Mouse (Mus musculus) ovary, postnatal 10 days (tissue): ENCODE results near the gene Amz2.
A peak's percentile ranks its signal among the peaks of the same experiment; 100 is the strongest.

Experiments
- DNase-seq: peaks from one replicate; pipeline ENCODE4 v3.0.0; 2022; ENCODE audit warnings: low spot score

Gene Amz2

GRCm38 (mm10) chr11:109421205-109421604 lies 4.5 kb upstream of the Amz2 start:
- no peak for DNase-seq

- DNase-seq, result no peak
Observed at GRCm38 (mm10) chr11:109422263-109422662, 3.5 kb upstream of the Amz2 start.

- no peak for DNase-seq
Observed at GRCm38 (mm10) chr11:109423294-109423693, 2.5 kb upstream of the Amz2 start.

GRCm38 (mm10) chr11:109426272-109426586 lies 483 bp downstream of the Amz2 start:
- DNase-seq, result no peak

DNA sequence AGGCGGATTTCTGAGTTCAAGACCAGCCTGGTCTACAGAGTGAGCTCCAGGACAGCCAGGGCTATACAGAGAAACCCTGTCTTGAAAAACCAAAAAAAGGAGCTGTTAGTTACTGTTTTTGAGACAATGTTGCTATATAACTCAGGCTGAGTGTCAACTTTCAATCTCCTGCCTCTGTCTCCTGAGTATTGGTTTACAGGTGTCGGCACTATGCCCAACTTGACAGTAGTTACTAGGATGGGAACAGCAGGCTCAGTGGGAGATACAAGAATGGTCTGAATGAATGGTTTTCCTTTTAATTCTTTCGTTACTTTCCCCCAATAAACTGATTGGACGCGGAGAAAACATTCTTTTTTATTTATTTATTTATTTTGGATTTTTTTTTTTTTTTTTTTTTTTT lies 1.6 kb downstream of the Amz2 start:
- DNase-seq, result no peak

DNA sequence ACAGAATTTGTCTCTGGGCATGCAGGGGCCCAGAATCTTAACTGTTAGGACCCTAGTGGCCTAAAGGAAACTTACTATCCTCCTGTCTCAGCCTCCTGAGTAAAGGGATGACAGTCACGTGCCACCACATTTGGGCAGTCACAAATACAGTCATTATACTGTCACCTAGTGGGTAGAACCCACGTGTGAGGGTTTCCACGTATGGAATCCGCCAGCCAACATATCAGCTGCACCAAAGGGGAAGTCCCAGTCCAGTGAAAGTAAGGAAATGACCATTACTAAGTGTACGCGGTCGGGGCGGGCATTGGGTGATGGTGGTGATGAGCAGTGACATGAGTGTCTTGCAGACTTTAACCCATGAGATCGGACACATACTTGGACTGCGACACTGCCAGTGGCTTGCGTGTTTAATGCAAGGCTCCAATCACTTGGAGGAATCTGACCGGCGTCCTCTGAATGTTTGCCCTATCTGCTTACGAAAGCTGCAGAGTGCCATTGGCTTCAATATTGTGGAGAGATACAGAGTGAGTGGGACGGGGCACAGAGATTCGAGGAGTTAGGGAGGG lies 8.6 kb downstream of the Amz2 start:
- no peak for DNase-seq

DNA sequence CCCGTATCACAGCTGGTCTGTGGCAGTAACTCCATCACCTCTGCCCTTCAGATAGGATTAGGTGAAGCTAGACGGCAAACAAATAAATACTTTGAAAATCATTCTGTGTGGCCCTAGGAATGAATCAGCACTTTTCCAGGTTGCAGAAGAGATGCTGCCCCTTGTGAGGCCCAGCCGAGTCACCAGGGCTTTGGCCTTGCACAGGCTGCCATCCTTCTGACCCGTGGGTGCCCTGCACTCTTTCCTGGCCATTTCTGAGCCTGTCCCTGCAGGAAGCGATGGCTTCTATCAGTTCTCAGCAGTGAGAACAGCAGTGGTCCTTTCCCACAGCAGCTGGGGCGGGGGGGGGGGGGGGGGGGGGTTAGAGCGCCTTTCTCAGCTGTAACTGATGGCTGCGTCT lies 11.1 kb downstream of the Amz2 start:
- no peak for DNase-seq

GRCm38 (mm10) chr11:109439209-109439608 lies 13.5 kb downstream of the Amz2 start:
- DNase-seq, result no peak

- peak; percentile 35 for DNase-seq
Observed at GRCm38 (mm10) chr11:109439829-109440340, 14.1 kb downstream of the Amz2 start.

DNA sequence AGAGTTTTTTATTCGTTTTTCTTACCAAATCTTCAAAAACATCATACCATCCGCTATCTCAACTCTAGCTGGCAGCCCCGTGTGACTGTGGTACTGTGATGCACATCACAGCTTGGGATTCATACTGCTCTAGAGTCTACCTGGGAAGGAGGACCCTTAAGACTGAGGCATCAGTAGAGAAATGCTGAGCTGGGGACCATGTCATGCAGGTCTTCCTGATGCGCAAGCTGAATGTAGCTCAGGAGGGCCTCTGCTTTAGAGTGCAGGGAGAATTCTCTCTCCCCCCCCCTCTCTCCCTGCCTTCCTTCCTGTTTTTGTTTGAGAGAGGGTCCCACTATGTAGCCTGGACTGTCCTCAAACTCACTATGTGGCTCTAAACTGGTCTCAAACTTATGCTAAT lies 14.9 kb downstream of the Amz2 start:
- DNase-seq, result no peak

- no peak for DNase-seq
Observed at GRCm38 (mm10) chr11:109441119-109441518, 15.4 kb downstream of the Amz2 start.

- no peak for DNase-seq
Observed at GRCm38 (mm10) chr11:109442166-109442730, 16.5 kb downstream of the Amz2 start.

GRCm38 (mm10) chr11:109443468-109444263 lies 17.9 kb downstream of the Amz2 start:
- DNase-seq, result no peak

GRCm38 (mm10) chr11:109444600-109444999 lies 18.9 kb downstream of the Amz2 start:
- no peak for DNase-seq

GRCm38 (mm10) chr11:109445438-109446035 lies 19.8 kb downstream of the Amz2 start:
- no peak for DNase-seq

DNA sequence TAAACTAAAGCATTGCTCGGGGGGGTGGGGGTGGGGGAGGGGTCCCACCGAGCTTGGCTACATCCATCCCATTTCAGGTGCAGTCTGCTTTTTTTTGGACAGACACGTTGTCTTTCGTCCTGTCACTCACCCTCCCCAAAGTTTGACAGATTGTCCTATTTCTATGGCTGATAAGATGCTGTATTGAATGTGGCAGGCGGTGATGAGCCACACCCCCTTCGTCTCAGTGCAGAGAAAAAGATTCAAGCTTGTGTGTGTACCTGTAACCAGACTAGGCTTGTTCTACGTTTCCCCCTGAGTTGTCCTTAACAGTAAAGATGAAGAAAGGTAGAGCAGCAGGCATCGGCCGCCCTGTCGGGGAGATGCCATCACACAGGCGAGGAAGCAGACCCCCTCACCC lies 25.4 kb downstream of the Amz2 start:
- DNase-seq, result no peak

DNA sequence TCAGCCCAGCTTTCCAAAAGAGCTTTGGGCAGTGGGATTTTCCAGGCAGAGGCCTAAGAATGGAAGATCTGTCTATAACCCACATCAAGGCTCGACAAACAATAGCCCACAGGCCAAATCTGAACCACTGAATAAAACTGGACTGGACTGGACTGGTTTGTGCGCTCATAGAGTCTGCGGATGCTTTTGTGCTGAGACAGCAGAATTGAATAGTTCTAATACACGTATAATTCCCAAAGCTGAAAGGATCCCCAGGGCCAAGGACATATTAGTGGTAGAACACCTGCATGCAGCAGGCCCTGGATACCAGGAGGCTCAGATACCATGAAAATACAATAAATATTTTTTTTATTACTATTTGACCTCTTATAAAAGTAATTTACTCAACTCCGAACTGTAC lies 30.5 kb downstream of the Amz2 start:
- no peak for DNase-seq

GRCm38 (mm10) chr11:109458165-109458564 lies 32.4 kb downstream of the Amz2 start:
- no peak for DNase-seq

DNA sequence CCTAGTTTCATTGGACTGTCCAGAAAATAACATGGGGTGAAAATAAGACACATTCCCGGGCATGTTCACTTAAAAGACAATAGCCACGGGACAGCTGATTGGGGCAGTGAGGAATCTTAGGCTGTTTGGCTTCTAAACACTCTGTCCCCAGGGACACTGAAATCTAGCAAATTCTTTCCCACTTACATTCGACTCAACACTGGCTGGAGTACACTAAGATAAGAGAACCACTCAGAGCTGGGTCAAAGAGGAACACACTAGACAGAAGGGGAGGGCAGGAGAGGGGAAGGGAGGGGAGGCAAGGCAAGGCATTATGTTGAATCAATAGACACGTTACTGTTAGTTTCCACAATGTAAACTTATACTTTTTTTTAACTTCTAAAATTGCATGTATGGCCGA lies 34.8 kb downstream of the Amz2 start:
- no peak for DNase-seq

- no peak for DNase-seq
Observed at GRCm38 (mm10) chr11:109465068-109465467, 39.3 kb downstream of the Amz2 start.

DNA sequence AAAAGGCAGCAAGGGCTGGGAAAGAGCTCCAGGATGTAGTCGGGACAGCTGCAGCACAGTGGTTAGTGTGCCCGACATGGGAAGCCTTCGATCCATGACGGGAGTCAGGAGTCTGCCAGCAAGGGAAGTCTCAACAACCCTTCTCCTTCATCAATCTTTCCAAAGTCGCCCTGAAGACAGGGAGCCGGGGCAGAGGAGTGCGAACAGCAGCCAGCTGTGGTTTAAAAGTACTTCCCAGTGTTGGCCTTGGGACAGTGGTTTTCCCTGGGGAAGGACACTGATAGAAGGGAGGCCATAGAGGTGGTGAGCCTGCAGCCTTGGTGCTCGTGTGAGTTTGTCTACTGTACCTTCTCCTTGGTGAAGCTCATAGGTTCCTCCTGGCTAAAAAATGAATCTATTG lies 41.2 kb downstream of the Amz2 start:
- no peak for DNase-seq

GRCm38 (mm10) chr11:109468133-109468532 lies 42.4 kb downstream of the Amz2 start:
- DNase-seq, result no peak

DNA sequence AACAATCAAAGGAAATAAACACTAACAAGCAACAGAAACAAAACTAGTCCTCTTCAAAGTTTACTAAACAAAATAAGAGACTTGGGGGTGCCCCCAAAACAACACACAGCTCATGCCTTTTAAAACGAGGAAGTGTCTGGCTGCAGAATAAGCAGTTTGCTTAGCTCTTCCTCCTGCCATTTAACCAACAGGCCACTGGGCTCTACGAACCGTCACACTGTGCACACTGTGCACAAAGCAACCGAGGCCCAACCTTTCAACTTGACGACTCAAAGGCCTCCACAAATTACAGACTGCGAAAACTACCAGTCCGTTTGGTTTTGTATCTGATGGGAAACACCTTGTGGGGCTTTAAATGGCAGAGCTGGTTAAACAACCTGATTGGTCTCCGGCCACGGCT lies 44.4 kb downstream of the Amz2 start:
- no peak for DNase-seq
